Mouse (Mus musculus): ENCODE measurements around the gene Gm10553. TPM values are rescaled to one million over a fixed set of nuclear protein-coding genes. Genes with fewer than 3 reads are reported as not detected.
"Not testable (repeated sequence)": the region's sequence is repeated elsewhere in the genome, so short reads cannot be mapped to it uniquely, and the experiment has no call there.

Gene Gm10553
- total RNA-seq, 2 experiments from 2014 or later, result not detected

DNA sequence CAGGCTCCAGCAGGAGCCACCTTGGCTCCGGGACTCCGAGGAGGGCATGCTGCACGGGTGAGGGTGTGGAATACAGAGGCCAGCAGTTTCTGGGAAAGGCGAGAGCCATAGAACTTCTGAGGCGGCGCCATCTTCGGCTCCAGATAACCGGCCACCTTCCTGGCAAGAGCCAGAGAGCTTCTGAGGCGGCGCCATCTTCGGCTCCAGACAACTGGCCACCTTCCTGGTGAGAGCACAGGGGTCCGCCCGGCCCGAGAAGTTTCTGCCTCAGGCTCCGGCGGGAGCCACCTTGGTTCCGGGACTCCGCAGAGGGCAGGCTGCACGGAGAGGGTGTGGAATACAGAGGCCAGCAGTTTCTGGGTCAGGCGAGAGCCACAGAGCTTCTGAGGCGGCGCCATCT lies 33.7 kb downstream of the Gm10553 start:
- DNase-seq (ENCODE audit: low spot score in 2 of 2), result not testable (repeated sequence)

More for the DNA sequence above, 33.7 kb downstream of the Gm10553 start:
- intact Hi-C loops (cut with DNase I), result not testable (repeated sequence)

Other genes starting within 250 kb of the Gm10553 start
- 10 to 100 TPM; 13.9 to 15.6 TPM for gene Slc16a14, start 165.0 kb upstream of the Gm10553 start, total RNA-seq (2021)
- not detected for gene A530032D15Rik, start 9.7 kb downstream of the Gm10553 start, total RNA-seq (2021)
- under 1 TPM in 1 of 2 experiments, not detected in 1; 0.84 TPM for gene C130026I21Rik, start 170.4 kb downstream of the Gm10553 start, total RNA-seq (2021)